7 mouse cellular contexts compared by ENCODE assay signal in the genomic region with DNA sequence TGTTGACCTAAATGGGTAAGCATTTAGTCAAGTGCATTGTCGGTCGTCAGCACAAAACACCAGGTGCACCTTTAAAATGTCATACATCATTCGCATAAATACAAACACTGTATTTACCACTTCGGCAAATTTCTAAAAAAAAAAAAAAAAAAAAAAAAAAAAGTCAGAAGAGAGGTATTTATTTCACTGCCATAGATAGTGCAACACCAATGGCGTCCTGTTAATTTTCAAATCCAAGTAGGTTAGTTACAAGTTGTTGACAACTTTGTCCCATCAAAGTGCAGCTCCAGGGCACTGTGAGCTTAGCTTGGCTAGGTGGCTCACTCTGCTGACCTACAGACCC. TPM values are rescaled to one million over a fixed set of nuclear protein-coding genes. Genes with fewer than 3 reads are reported as not detected.
A peak's percentile ranks its signal among the peaks of the same experiment; 100 is the strongest.
DNase-seq lines count a peak whose midpoint lies in the region; ATAC-seq lines count a peak whose summit lies in the region.

No protein-coding gene starts in this region.

- no peak for DNase-seq in forebrain, embryonic 10.5 days (ENCODE audit: extremely low spot score, low spot score)
- DNase-seq in adrenal gland, adult 8-10 months = no peak
- DNase-seq in gastrocnemius, adult 18-20 months (ENCODE audit: low spot score) = no peak

- H3K27me3 ChIP-seq in megakaryocyte, embryonic 14.5 days (replicated peaks) = no peaks in the 10 kb centered on the region
- no peaks in the 10 kb centered on the region for H3K27me3 ChIP-seq in forebrain, embryonic 10.5 days (ENCODE audit: poor library complexity, severe bottlenecking)
- H3K27me3 ChIP-seq in limb, embryonic 13.5 days = no peaks in the 10 kb centered on the region
- H3K27me3 ChIP-seq in stomach, embryonic 15.5 days (replicated peaks) = no peaks in the 10 kb centered on the region

- H3K4me3 ChIP-seq in megakaryocyte, embryonic 14.5 days (replicated peaks) = peak overlapping the region; percentile 96
- H3K4me3 ChIP-seq in forebrain, embryonic 10.5 days = peak overlapping the region; percentile 71
- peak overlapping the region; percentile 78 for H3K4me3 ChIP-seq in limb, embryonic 13.5 days
- H3K4me3 ChIP-seq in stomach, embryonic 15.5 days (replicated peaks) = peak overlapping the region; percentile 76

- 11% methylated on average over 5 of the region's 5 CpGs for WGBS in forebrain, embryonic 10.5 days
- WGBS in limb, embryonic 13.5 days = 17% methylated on average over 5 of the region's 5 CpGs
- 20% methylated on average over 5 of the region's 5 CpGs for WGBS in stomach, embryonic 15.5 days

- peaks cover 20% of the 10 kb centered on the region for H3K4me1 ChIP-seq in megakaryocyte, embryonic 14.5 days
- H3K4me1 ChIP-seq in forebrain, embryonic 10.5 days = peaks cover 27% of the 10 kb centered on the region
- peaks cover 14% of the 10 kb centered on the region for H3K4me1 ChIP-seq in limb, embryonic 13.5 days
- H3K4me1 ChIP-seq in stomach, embryonic 15.5 days = no peaks in the 10 kb centered on the region; the same call in 1 of the 2 replicates

- peak overlapping the region; percentile 92 for H3K27ac ChIP-seq in forebrain, embryonic 10.5 days
- peak overlapping the region; percentile 79 for H3K27ac ChIP-seq in limb, embryonic 13.5 days
- H3K27ac ChIP-seq in stomach, embryonic 15.5 days = peak overlapping the region; percentile 90

- H3K36me3 ChIP-seq in megakaryocyte, embryonic 14.5 days (replicated peaks; ENCODE audit: low read length) = peaks cover 2% of the 10 kb centered on the region
- peaks cover 12% of the 10 kb centered on the region; the same call in 1 of the 2 replicates for H3K36me3 ChIP-seq in forebrain, embryonic 10.5 days (replicated peaks)
- peaks cover 4% of the 10 kb centered on the region; the same call in 1 of the 2 replicates for H3K36me3 ChIP-seq in limb, embryonic 13.5 days
- H3K36me3 ChIP-seq in stomach, embryonic 15.5 days = no peaks in the 10 kb centered on the region

- peak overlapping the region; percentile 82 for H3K9ac ChIP-seq in limb, embryonic 13.5 days
- no peak overlapping the region for H3K9ac ChIP-seq in stomach, embryonic 15.5 days

- no peak for ATAC-seq in megakaryocyte, adult 5-6 weeks (ENCODE audit: poor library complexity, severe bottlenecking)
- ATAC-seq in limb, embryonic 13.5 days (ENCODE audit: low FRiP score, low read depth) = no peak
- ATAC-seq in stomach, embryonic 15.5 days (ENCODE audit: insufficient read depth, low FRiP score, low read depth) = no peak

- H3K9me3 ChIP-seq in megakaryocyte, embryonic 14.5 days = peaks cover 5% of the 10 kb centered on the region
- peaks cover 4% of the 10 kb centered on the region; the same call in 1 of the 2 replicates for H3K9me3 ChIP-seq in forebrain, embryonic 10.5 days
- H3K9me3 ChIP-seq in limb, embryonic 13.5 days = no peaks in the 10 kb centered on the region
- no peaks in the 10 kb centered on the region for H3K9me3 ChIP-seq in stomach, embryonic 15.5 days

- H3K4me2 ChIP-seq in limb, embryonic 13.5 days (replicated peaks) = peak overlapping the region; percentile 72
- H3K4me2 ChIP-seq in stomach, embryonic 15.5 days = peak overlapping the region; percentile 72

RNA-seq across cellular contexts. Expression of gene Lysmd3, which starts 0.5 kb away (rescaled TPM):
- 0.49 TPM in 1 of 2 replicates, not detected in the other for polyA plus RNA-seq in megakaryocyte, embryonic 14.5 days (2012; ENCODE audit: insufficient read depth, low replicate concordance)
- 34.2 and 44.9 TPM in 2 replicates for total RNA-seq in megakaryocyte, adult 5-6 weeks (2015)
- total RNA-seq in megakaryocyte, adult 5-6 weeks (2017) = 20.7 and 37.0 TPM in 2 replicates
- 20.3 and 24.7 TPM in 2 replicates for polyA plus RNA-seq in forebrain, embryonic 10.5 days (2016; fragmentation: Nextera tagmentation; extraction: Ambion mirVana)
- polyA plus RNA-seq in limb, embryonic 13.5 days (2015; fragmentation: Nextera tagmentation; extraction: Ambion mirVana) = 29.5 and 31.2 TPM in 2 replicates
- polyA plus RNA-seq in stomach, embryonic 15.5 days (2015; fragmentation: Nextera tagmentation; extraction: Ambion mirVana) = 22.8 and 23.6 TPM in 2 replicates
- 10 to 100 TPM; 18.7 to 28.7 (median 21.8) TPM for total RNA-seq in adrenal gland, adult 8-10 months (2022)
- total RNA-seq in gastrocnemius, adult 18-20 months (2021) = 1 to 10 TPM; 5.1 to 5.6 TPM

RNA-seq across cellular contexts. Expression of gene Adgrv1, which starts 24.0 kb away (rescaled TPM):
- not detected in 2 replicates for polyA plus RNA-seq in megakaryocyte, embryonic 14.5 days (2012; ENCODE audit: insufficient read depth, low replicate concordance)
- not detected in 2 replicates for total RNA-seq in megakaryocyte, adult 5-6 weeks (2015)
- total RNA-seq in megakaryocyte, adult 5-6 weeks (2017) = not detected in 2 replicates
- 28.1 and 30.3 TPM in 2 replicates for polyA plus RNA-seq in forebrain, embryonic 10.5 days (2016; fragmentation: Nextera tagmentation; extraction: Ambion mirVana)
- 0.89 TPM in 2 replicates for polyA plus RNA-seq in limb, embryonic 13.5 days (2015; fragmentation: Nextera tagmentation; extraction: Ambion mirVana)
- 1.1 and 1.4 TPM in 2 replicates for polyA plus RNA-seq in stomach, embryonic 15.5 days (2015; fragmentation: Nextera tagmentation; extraction: Ambion mirVana)
- total RNA-seq in adrenal gland, adult 8-10 months (2022) = 1 to 10 TPM; 1.6 to 2.9 (median 1.7) TPM
- total RNA-seq in gastrocnemius, adult 18-20 months (2021) = under 1 TPM in 1 of 2 experiments, not detected in 1; 0.14 TPM

RNA-seq across cellular contexts. Expression of gene Polr3g, which starts 53.8 kb away (rescaled TPM):
- 1.4 TPM in 1 of 2 replicates, not detected in the other for polyA plus RNA-seq in megakaryocyte, embryonic 14.5 days (2012; ENCODE audit: insufficient read depth, low replicate concordance)
- 3.3 and 5.4 TPM in 2 replicates for total RNA-seq in megakaryocyte, adult 5-6 weeks (2015)
- 2.6 and 4.6 TPM in 2 replicates for total RNA-seq in megakaryocyte, adult 5-6 weeks (2017)
- polyA plus RNA-seq in forebrain, embryonic 10.5 days (2016; fragmentation: Nextera tagmentation; extraction: Ambion mirVana) = 21.7 and 24.3 TPM in 2 replicates
- polyA plus RNA-seq in limb, embryonic 13.5 days (2015; fragmentation: Nextera tagmentation; extraction: Ambion mirVana) = 18.4 and 18.9 TPM in 2 replicates
- polyA plus RNA-seq in stomach, embryonic 15.5 days (2015; fragmentation: Nextera tagmentation; extraction: Ambion mirVana) = 14.4 and 17.1 TPM in 2 replicates
- 10 to 100 TPM in 1 of 4 experiments, 1 to 10 TPM in 3; 5.9 to 11.1 (median 8.4) TPM for total RNA-seq in adrenal gland, adult 8-10 months (2022)
- total RNA-seq in gastrocnemius, adult 18-20 months (2021) = 1 to 10 TPM; 1.5 to 1.8 TPM

RNA-seq across cellular contexts. Expression of gene Mblac2, which starts 54.2 kb away (rescaled TPM):
- 1.5 and 2.7 TPM in 2 replicates for polyA plus RNA-seq in megakaryocyte, embryonic 14.5 days (2012; ENCODE audit: insufficient read depth, low replicate concordance)
- 2.7 and 3.0 TPM in 2 replicates for total RNA-seq in megakaryocyte, adult 5-6 weeks (2015)
- total RNA-seq in megakaryocyte, adult 5-6 weeks (2017) = 2.7 and 3.0 TPM in 2 replicates
- polyA plus RNA-seq in forebrain, embryonic 10.5 days (2016; fragmentation: Nextera tagmentation; extraction: Ambion mirVana) = 3.5 and 4.4 TPM in 2 replicates
- polyA plus RNA-seq in limb, embryonic 13.5 days (2015; fragmentation: Nextera tagmentation; extraction: Ambion mirVana) = 8.9 and 11.4 TPM in 2 replicates
- polyA plus RNA-seq in stomach, embryonic 15.5 days (2015; fragmentation: Nextera tagmentation; extraction: Ambion mirVana) = 8.5 and 9.2 TPM in 2 replicates
- 10 to 100 TPM; 12.2 to 19.5 (median 14.7) TPM for total RNA-seq in adrenal gland, adult 8-10 months (2022)
- total RNA-seq in gastrocnemius, adult 18-20 months (2021) = 1 to 10 TPM; 1.7 to 1.8 TPM

Comparison
In these comparisons a context has a peak if more than half of its experiments do, and no peak if none do; other contexts are left out.
1. RNA of gene Lysmd3, which starts 0.5 kb away (polyA plus RNA-seq): 29.5 to 31.2 TPM in limb, embryonic 13.5 days, 22.8 to 23.6 TPM in stomach, embryonic 15.5 days and 20.3 to 24.7 TPM in forebrain, embryonic 10.5 days; 0.49 TPM in megakaryocyte, embryonic 14.5 days; every median in the first group is over 10 times any median in the second.
2. RNA of gene Adgrv1, which starts 24.0 kb away (polyA plus RNA-seq): 28.1 to 30.3 TPM in forebrain, embryonic 10.5 days; 1.1 to 1.4 TPM in stomach, embryonic 15.5 days, 0.89 TPM in limb, embryonic 13.5 days and not detected in megakaryocyte, embryonic 14.5 days; every median in the first group is over 10 times any median in the second.
3. Peak in every context shown above with its lines, with median percentiles within 50 percentile points of each other: H3K4me3 ChIP-seq and H3K27ac ChIP-seq.